In the genomic region with DNA sequence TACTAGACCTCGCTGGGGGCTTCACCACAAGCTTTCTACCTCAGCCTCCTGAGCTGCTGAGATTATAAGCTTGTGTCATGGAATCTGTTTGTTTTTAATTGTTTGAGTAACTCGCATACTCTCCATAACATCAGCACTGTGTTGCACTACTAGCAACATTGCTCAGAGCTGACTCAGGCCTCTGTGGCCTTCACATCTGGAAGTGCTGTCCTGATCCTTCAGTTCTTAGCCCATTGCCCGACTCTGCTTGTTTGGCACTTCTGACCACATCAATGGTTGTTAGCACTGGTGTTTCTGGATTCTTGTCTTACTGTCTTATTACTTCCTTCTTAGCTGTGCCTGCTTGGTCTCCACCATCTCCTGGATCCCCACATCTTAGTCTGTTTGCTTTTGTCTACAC, we compare ENCODE assay signal across 19 mouse cellular contexts.
DNase-seq lines count a peak whose midpoint lies in the region.
"Had no signal": no experiment of that assay in that cellular context is flagged by ENCODE, and none has a peak within 500 bp of the region (broad histone marks: within the 10 kb centered on the region; RNA-seq: fewer than 3 reads in every experiment).

No protein-coding gene starts in this region.

- peak; percentile 64 for DNase-seq in adrenal gland, adult 2 months
- no peak for DNase-seq in adrenal gland, adult 18-20 months (ENCODE audit: low spot score in 2 of 2)
- DNase-seq in 3T3-L1 (ENCODE audit: low read depth, low spot score): peak; percentile 67
- DNase-seq in adrenal gland, postnatal 10 days: peak; percentile 21
- DNase-seq in adrenal gland, postnatal 36 days: peak; percentile 44 to 51
- no peak for DNase-seq in gastrocnemius, postnatal 4 days (ENCODE audit: low spot score in 2 of 2)
- DNase-seq in cerebellum, postnatal 10 days: no peak
- DNase-seq: cerebellum, adult 11 months; cerebellum, adult 2 months; cerebellum, adult 9-11 months; cerebellum, postnatal 36 days; embryo, embryonic 11 days; forebrain, postnatal 0 days; gastrocnemius, postnatal 25 days; heart, adult 2 months; heart, postnatal 14 days; heart, postnatal 4 days; kidney, adult 18-20 months; kidney, adult 9 months had no signal

Comparison
In these comparisons a context has a peak if more than half of its experiments do, and no peak if none do; other contexts are left out.
1. DNase-seq: peak in adrenal gland, adult 2 months (single experiment), 3T3-L1 (single experiment), adrenal gland, postnatal 10 days (single experiment) and adrenal gland, postnatal 36 days (2 of 2); none in adrenal gland, adult 18-20 months (0 of 2), gastrocnemius, postnatal 4 days (0 of 2) and cerebellum, postnatal 10 days (0 of 2).